Mouse (Mus musculus): ENCODE measurements at regions not wholly inside any gene's neighbourhood (a gene's known extent, or its start where the extent isn't known, plus 50 kb on each side); places are given as distances from the start of the nearest gene placed in this dataset.

DNA sequence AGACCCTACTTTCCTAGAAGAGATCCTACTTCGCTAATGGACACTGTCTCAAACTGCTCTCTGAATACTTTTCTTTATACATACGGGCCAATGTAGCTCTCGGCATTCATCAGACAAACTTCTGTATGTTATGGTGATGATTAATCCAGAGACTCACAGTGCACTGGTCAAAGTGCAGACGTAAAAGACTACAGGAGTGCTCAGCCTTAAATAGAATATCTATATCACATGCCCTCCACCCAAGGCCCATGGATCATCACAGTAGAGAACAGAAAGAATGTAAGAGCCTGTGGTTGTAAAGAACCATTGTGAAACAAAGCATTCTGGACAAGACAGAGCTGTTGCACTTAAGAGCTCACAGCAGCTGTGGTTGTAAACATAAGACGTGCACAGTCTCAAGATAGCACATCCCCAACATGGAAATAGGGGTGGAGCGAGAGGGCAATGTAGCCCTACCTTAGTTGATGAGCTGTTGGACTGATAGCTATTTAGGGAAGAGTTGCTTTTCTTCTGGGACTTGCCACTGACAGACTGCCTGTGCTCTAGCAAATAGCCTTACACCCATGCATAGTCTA is 110.0 kb upstream of the Fat1 start:
- no peak for TF ChIP-seq POLR2A (IDR thresholded peaks at IDR 0.05; ENCODE audit: low read depth, low read length)
- no peak for TF ChIP-seq CTCF (conservative IDR thresholded peaks at IDR 0.05; ENCODE audit: insufficient read depth, insufficient read length, low read depth, low read length)

Data from kidney, adult 2 months (tissue).